Mouse (Mus musculus) megakaryocyte, embryonic 14.5 days (primary cell): Measurements from ENCODE around the gene Cdkl4.

Experiments
- FLI1 ChIP-seq: IDR thresholded peaks from 2 replicates; pipeline ENCODE4 v1.6.1; 2012; ENCODE audit warnings: low read length, inconsistent platforms, mixed read lengths
- GATA1 ChIP-seq: IDR thresholded peaks from 3 replicates; pipeline ENCODE4 v1.6.1; 2012; ENCODE audit warnings: mixed read lengths, low read length, inconsistent platforms, borderline replicate concordance

GRCm38 (mm10) chr17:80496185-80496584 is 81.4 kb downstream of the Cdkl4 start:
- TF ChIP-seq GATA1 (no peak), FLI1 (no peak)
